Comparison of ENCODE assay signal across 7 mouse cellular contexts in the genomic region with DNA sequence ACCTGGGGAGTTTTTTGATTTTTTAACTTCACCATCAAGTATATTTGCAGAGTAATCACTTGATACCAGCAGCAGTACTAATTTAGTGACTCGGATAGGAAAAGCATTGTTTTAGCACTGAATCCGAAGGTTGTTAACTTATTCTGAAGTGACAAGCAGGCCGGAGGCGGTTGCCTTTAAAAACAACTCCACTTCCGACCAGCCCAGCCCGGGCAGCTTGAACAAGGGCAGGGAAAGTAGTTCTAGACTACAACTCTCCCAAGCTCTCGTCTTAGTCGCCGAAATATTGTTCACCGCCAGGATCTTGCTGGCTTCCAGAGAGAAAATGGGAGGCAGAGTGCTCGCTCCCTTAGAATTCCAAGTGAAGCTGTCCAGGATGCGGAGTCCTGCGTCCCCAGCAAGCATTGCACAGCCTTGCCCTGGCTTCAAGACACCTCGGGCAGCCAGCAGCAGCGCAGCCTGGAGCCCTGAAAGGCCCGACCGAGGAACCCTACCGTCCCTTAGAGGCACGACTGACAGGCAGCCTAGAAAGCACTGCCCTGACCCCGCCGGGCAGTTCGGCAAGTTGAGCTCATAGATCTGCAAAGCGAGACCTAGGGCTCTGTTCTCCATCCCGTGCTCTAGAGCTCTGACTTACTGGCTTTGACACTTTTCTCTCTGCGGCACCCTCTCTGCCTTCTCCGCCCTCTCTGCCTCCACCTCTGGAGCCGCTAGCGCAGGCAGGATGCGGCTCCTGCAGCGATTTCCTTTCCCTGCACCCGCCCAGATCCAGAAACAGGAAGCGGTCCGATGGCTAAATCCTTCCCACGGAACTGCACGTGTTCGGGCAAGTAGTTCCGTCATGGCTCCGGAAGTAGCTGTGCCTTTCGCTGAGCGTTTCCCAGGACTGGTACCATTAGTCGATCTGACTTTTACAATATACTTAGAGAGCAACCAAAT. TPM values are rescaled to one million over a fixed set of nuclear protein-coding genes. Genes with fewer than 3 reads are reported as not detected.
DNase-seq lines count a peak whose midpoint lies in the region; ATAC-seq lines count a peak whose summit lies in the region.

Gene Klhl20 (minus strand): TSS at position 786 of the 939 bp plus-strand sequence.

- H3K27ac ChIP-seq in intestine, embryonic 16.5 days (ENCODE audit: low read length): peak within 1 kb of the TSS; percentile 90
- peak within 1 kb of the TSS; percentile 45; the same call in 1 of the 2 replicates for H3K27ac ChIP-seq in midbrain, embryonic 11.5 days (ENCODE audit: low read depth, low read length)

- H3K9ac ChIP-seq in intestine, embryonic 16.5 days (ENCODE audit: low read depth, low read length): peak within 1 kb of the TSS; percentile 89
- H3K9ac ChIP-seq in midbrain, embryonic 11.5 days (ENCODE audit: low read length): peak within 1 kb of the TSS; percentile 90

- peak within 1 kb of the TSS; percentile 72 for H3K4me2 ChIP-seq in intestine, embryonic 16.5 days (ENCODE audit: low read depth, low read length)
- H3K4me2 ChIP-seq in midbrain, embryonic 11.5 days: peak within 1 kb of the TSS; percentile 71

- no peaks in the 10 kb centered on the region for H3K36me3 ChIP-seq in intestine, embryonic 16.5 days (ENCODE audit: control insufficient read depth, insufficient read depth, low read length)
- H3K36me3 ChIP-seq in midbrain, embryonic 11.5 days (ENCODE audit: control insufficient read depth, insufficient read depth, low read length): no peaks in the 10 kb centered on the region

- H3K9me3 ChIP-seq in intestine, embryonic 16.5 days (ENCODE audit: control insufficient read depth, low read length): no peaks in the 10 kb centered on the region
- no peaks in the 10 kb centered on the region for H3K9me3 ChIP-seq in midbrain, embryonic 11.5 days (ENCODE audit: control insufficient read depth, low read length)

- intact Hi-C loops in left cerebral cortex, postnatal 36 days (cut with DNase I): loop anchor here (1.0 kb wide), 1 partner anchor 61 kb away; the partner anchor contains the start of genes Cenpl and Dars2

- WGBS in intestine, embryonic 16.5 days: 1% methylated on average over 41 of the region's 41 CpGs
- WGBS in midbrain, embryonic 11.5 days: 4% methylated on average over 41 of the region's 41 CpGs

- peak; percentile 97 for ATAC-seq in intestine, embryonic 16.5 days
- ATAC-seq in midbrain, embryonic 11.5 days (ENCODE audit: low FRiP score): peak; percentile 94

- H3K4me3 ChIP-seq in intestine, embryonic 16.5 days (ENCODE audit: low read length): peak within 1 kb of the TSS; percentile 90
- peak within 1 kb of the TSS; percentile 84 for H3K4me3 ChIP-seq in midbrain, embryonic 11.5 days (ENCODE audit: low read depth, low read length)

- peaks cover 5% of the 10 kb centered on the region; the same call in 1 of the 2 replicates for H3K4me1 ChIP-seq in intestine, embryonic 16.5 days (ENCODE audit: control insufficient read depth, insufficient read depth, low read length)
- peaks cover 4% of the 10 kb centered on the region; the same call in 1 of the 2 replicates for H3K4me1 ChIP-seq in midbrain, embryonic 11.5 days (ENCODE audit: control insufficient read depth, insufficient read depth, low read length)

- DNase-seq in adrenal gland, adult 8-10 months: peak; percentile 87
- DNase-seq in embryo, embryonic 9.5 days (ENCODE audit: extremely low spot score): peak; percentile 94
- peak; percentile 83 to 89 for DNase-seq in gastrocnemius, postnatal 4 days (ENCODE audit: low spot score in 2 of 2)
- peak; percentile 94 to 96 for DNase-seq in left cerebral cortex, postnatal 36 days (ENCODE audit: low spot score in 2 of 2)
- peak; percentile 99 for DNase-seq in midbrain, embryonic 11.5 days (ENCODE audit: low spot score, missing footprints)
- peak; percentile 84 for DNase-seq in skeletal muscle tissue, adult 2 months (ENCODE audit: low read depth, low spot score)

- no peaks in the 10 kb centered on the region for H3K27me3 ChIP-seq in intestine, embryonic 16.5 days (replicated peaks; ENCODE audit: control insufficient read depth, insufficient read depth, low read length)
- H3K27me3 ChIP-seq in midbrain, embryonic 11.5 days (ENCODE audit: control insufficient read depth, insufficient read depth, low read length): no peaks in the 10 kb centered on the region

RNA-seq across cellular contexts. Expression of gene Klhl20, which starts in this region (rescaled TPM):
- 10 to 100 TPM; 16.1 to 21.1 (median 18.6) TPM for total RNA-seq in adrenal gland, adult 8-10 months (2022)
- total RNA-seq in gastrocnemius, postnatal 4 days (2021): 10 to 100 TPM; 15.4 to 18.9 TPM
- 9.9 and 10.8 TPM in 2 replicates for polyA plus RNA-seq in intestine, embryonic 16.5 days (2015; fragmentation: Nextera tagmentation; extraction: Ambion mirVana)
- total RNA-seq in left cerebral cortex, postnatal 36 days (2021): 10 to 100 TPM; 15.1 to 19.4 TPM
- polyA plus RNA-seq in midbrain, embryonic 11.5 days (2014; fragmentation: Nextera tagmentation; extraction: Ambion mirVana): 19.8 and 20.3 TPM in 2 replicates

Comparison
In these comparisons a context has a peak if more than half of its experiments do, and no peak if none do; other contexts are left out.
1. Peak in every context shown above with its lines: DNase-seq, ATAC-seq, H3K4me3 ChIP-seq and H3K27ac ChIP-seq.